Mouse (Mus musculus): ENCODE data around the gene Scel. TPM values are rescaled to one million over a fixed set of nuclear protein-coding genes. Genes with fewer than 3 reads are reported as not detected.

Scel gene
- polyA plus RNA-seq, 1 experiment from 2014 or later, result 0.14 TPM

GRCm38 (mm10) chr14:103629639-103630364 lies 116.7 kb downstream of the Scel start:
- no peak overlapping the region for H3K27ac ChIP-seq
- DNase-seq, result no peak
- H3K9ac ChIP-seq, result no peak overlapping the region
- WGBS (ENCODE audit: insufficient replicate concordance), result 73% methylated on average over 7 of the region's 7 CpGs
- no peaks in the 10 kb centered on the region for H3K4me1 ChIP-seq (replicated peaks)
- no peak for ATAC-seq (ENCODE audit: low read depth)
- no peaks in the 10 kb centered on the region for H3K9me3 ChIP-seq (replicated peaks)
- H3K4me3 ChIP-seq (replicated peaks), result no peak overlapping the region
- H3K4me2 ChIP-seq, result no peak overlapping the region
- H3K27me3 ChIP-seq, result no peaks in the 10 kb centered on the region
- H3K36me3 ChIP-seq, result no peaks in the 10 kb centered on the region

- no peak overlapping the region for H3K27ac ChIP-seq
- H3K4me1 ChIP-seq (replicated peaks), result no peaks in the 10 kb centered on the region
- ATAC-seq (ENCODE audit: low read depth) (no peak), DNase-seq (no peak)
- no peaks in the 10 kb centered on the region for H3K27me3 ChIP-seq
- no peak overlapping the region for H3K9ac ChIP-seq
- no peaks in the 10 kb centered on the region for H3K36me3 ChIP-seq
- no peaks in the 10 kb centered on the region for H3K9me3 ChIP-seq (replicated peaks)
- H3K4me2 ChIP-seq, result no peak overlapping the region
- no peak overlapping the region for H3K4me3 ChIP-seq (replicated peaks)
- 62% methylated on average over 8 of the region's 8 CpGs for WGBS (ENCODE audit: insufficient replicate concordance)
Measured at GRCm38 (mm10) chr14:103630545-103630944, 117.4 kb downstream of the Scel start.

GRCm38 (mm10) chr14:103643933-103644332 lies 130.8 kb downstream of the Scel start:
- Histone ChIP-seq H3K27ac (no peak overlapping the region), H3K4me3 (replicated peaks) (no peak overlapping the region), H3K4me2 (no peak overlapping the region), H3K9me3 (replicated peaks) (no peaks in the 10 kb centered on the region), H3K4me1 (replicated peaks) (no peaks in the 10 kb centered on the region), H3K27me3 (peaks cover 12% of the 10 kb centered on the region; the same call in 1 of the 2 replicates), H3K36me3 (no peaks in the 10 kb centered on the region), H3K9ac (no peak overlapping the region)
- DNase-seq (no peak), ATAC-seq (ENCODE audit: low read depth) (no peak)
- 56% methylated on average over 3 of the region's 3 CpGs for WGBS (ENCODE audit: insufficient replicate concordance)

GRCm38 (mm10) chr14:103647981-103648380 lies 134.8 kb downstream of the Scel start:
- no peak overlapping the region for H3K4me2 ChIP-seq
- no peak overlapping the region for H3K9ac ChIP-seq
- H3K36me3 ChIP-seq, result no peaks in the 10 kb centered on the region
- DNase-seq (no peak), ATAC-seq (ENCODE audit: low read depth) (no peak)
- no peak overlapping the region for H3K27ac ChIP-seq
- H3K27me3 ChIP-seq, result peaks cover 44% of the 10 kb centered on the region
- no peaks in the 10 kb centered on the region for H3K9me3 ChIP-seq (replicated peaks)
- H3K4me1 ChIP-seq (replicated peaks), result peaks cover 14% of the 10 kb centered on the region
- H3K4me3 ChIP-seq (replicated peaks), result no peak overlapping the region
- 75% methylated on average over 2 of the region's 2 CpGs for WGBS (ENCODE audit: insufficient replicate concordance)

- Histone ChIP-seq H3K4me2 (no peak overlapping the region), H3K9ac (no peak overlapping the region), H3K9me3 (replicated peaks) (no peaks in the 10 kb centered on the region), H3K36me3 (no peaks in the 10 kb centered on the region), H3K27me3 (peaks cover 44% of the 10 kb centered on the region), H3K4me1 (replicated peaks) (peaks cover 14% of the 10 kb centered on the region), H3K4me3 (replicated peaks) (no peak overlapping the region), H3K27ac (no peak overlapping the region)
- ATAC-seq (ENCODE audit: low read depth) (no peak), DNase-seq (no peak)
- WGBS (ENCODE audit: insufficient replicate concordance), result 47% methylated on average over 12 of the region's 12 CpGs
Measured at GRCm38 (mm10) chr14:103648623-103649255, 135.6 kb downstream of the Scel start.

GRCm38 (mm10) chr14:103649302-103649701 lies 136.2 kb downstream of the Scel start:
- H3K4me3 ChIP-seq (replicated peaks), result no peak overlapping the region
- no peaks in the 10 kb centered on the region for H3K9me3 ChIP-seq (replicated peaks)
- DNase-seq (no peak), ATAC-seq (ENCODE audit: low read depth) (no peak)
- H3K27ac ChIP-seq, result no peak overlapping the region
- 47% methylated on average over 4 of the region's 4 CpGs for WGBS (ENCODE audit: insufficient replicate concordance)
- peaks cover 44% of the 10 kb centered on the region for H3K27me3 ChIP-seq
- H3K9ac ChIP-seq, result no peak overlapping the region
- no peak overlapping the region for H3K4me2 ChIP-seq
- peaks cover 14% of the 10 kb centered on the region for H3K4me1 ChIP-seq (replicated peaks)
- H3K36me3 ChIP-seq, result no peaks in the 10 kb centered on the region

GRCm38 (mm10) chr14:103649896-103650334 lies 136.8 kb downstream of the Scel start, which contains the start of gene Slain1:
Gene Slain1 (plus strand): TSS chr14:103650228.
- Histone ChIP-seq H3K4me1 (replicated peaks) (peaks cover 14% of the 10 kb centered on the region), H3K4me3 (replicated peaks) (peak within 1 kb of the TSS; percentile 67), H3K9me3 (replicated peaks) (no peaks in the 10 kb centered on the region), H3K27ac (no peak within 1 kb of the TSS), H3K4me2 (peak within 1 kb of the TSS; percentile 94), H3K27me3 (peaks cover 44% of the 10 kb centered on the region), H3K9ac (peak within 1 kb of the TSS; percentile 55), H3K36me3 (no peaks in the 10 kb centered on the region)
- ATAC-seq (ENCODE audit: low read depth) (peak; percentile 92), DNase-seq (peak; percentile 55)
- WGBS (ENCODE audit: insufficient replicate concordance), result 1% methylated on average over 32 of the region's 32 CpGs

GRCm38 (mm10) chr14:103650413-103651101 lies 137.4 kb downstream of the Scel start:
- Histone ChIP-seq H3K9me3 (replicated peaks) (no peaks in the 10 kb centered on the region), H3K4me1 (replicated peaks) (peaks cover 14% of the 10 kb centered on the region), H3K27ac (no peak overlapping the region), H3K4me3 (replicated peaks) (peak overlapping the region; percentile 67), H3K4me2 (peak overlapping the region; percentile 94), H3K27me3 (peaks cover 44% of the 10 kb centered on the region), H3K9ac (peak overlapping the region; percentile 55), H3K36me3 (no peaks in the 10 kb centered on the region)
- no peak for DNase-seq
- under 1% methylated on average over 52 of the region's 67 CpGs for WGBS (ENCODE audit: insufficient replicate concordance)
- ATAC-seq (ENCODE audit: low read depth), result peak; percentile 62

GRCm38 (mm10) chr14:103651106-103651505 lies 138.0 kb downstream of the Scel start:
- peaks cover 44% of the 10 kb centered on the region for H3K27me3 ChIP-seq
- DNase-seq (no peak), ATAC-seq (ENCODE audit: low read depth) (no peak)
- H3K4me1 ChIP-seq (replicated peaks), result peaks cover 14% of the 10 kb centered on the region
- no peak overlapping the region for H3K27ac ChIP-seq
- H3K9me3 ChIP-seq (replicated peaks), result no peaks in the 10 kb centered on the region
- WGBS (ENCODE audit: insufficient replicate concordance), result 9% methylated on average over 10 of the region's 11 CpGs
- no peaks in the 10 kb centered on the region for H3K36me3 ChIP-seq
- peak overlapping the region; percentile 55; the same call in 1 of the 2 replicates for H3K9ac ChIP-seq
- peak overlapping the region; percentile 67 for H3K4me3 ChIP-seq (replicated peaks)
- H3K4me2 ChIP-seq, result peak overlapping the region; percentile 94

GRCm38 (mm10) chr14:103651562-103651961 lies 138.4 kb downstream of the Scel start:
- Histone ChIP-seq H3K4me1 (replicated peaks) (peaks cover 14% of the 10 kb centered on the region), H3K36me3 (no peaks in the 10 kb centered on the region), H3K9me3 (replicated peaks) (no peaks in the 10 kb centered on the region), H3K9ac (no peak overlapping the region), H3K27me3 (peaks cover 44% of the 10 kb centered on the region), H3K4me3 (replicated peaks) (no peak overlapping the region), H3K27ac (no peak overlapping the region), H3K4me2 (no peak overlapping the region)
- DNase-seq (no peak), ATAC-seq (ENCODE audit: low read depth) (no peak)
- WGBS (ENCODE audit: insufficient replicate concordance), result 64% methylated on average over 2 of the region's 2 CpGs

GRCm38 (mm10) chr14:103652524-103652923 lies 139.4 kb downstream of the Scel start:
- Histone ChIP-seq H3K36me3 (no peaks in the 10 kb centered on the region), H3K27me3 (peaks cover 37% of the 10 kb centered on the region), H3K9ac (no peak overlapping the region), H3K9me3 (replicated peaks) (no peaks in the 10 kb centered on the region), H3K4me2 (no peak overlapping the region), H3K4me3 (replicated peaks) (no peak overlapping the region), H3K4me1 (replicated peaks) (peaks cover 14% of the 10 kb centered on the region), H3K27ac (no peak overlapping the region)
- DNase-seq (no peak), ATAC-seq (ENCODE audit: low read depth) (no peak)
- 67% methylated on average over 5 of the region's 5 CpGs for WGBS (ENCODE audit: insufficient replicate concordance)

Data from liver, embryonic 13.5 days (tissue).